Mouse (Mus musculus) intestine, embryonic 14.5 days (tissue): Measurements from ENCODE around the gene Tepp. TPM values are rescaled to one million over a fixed set of nuclear protein-coding genes. Genes with fewer than 3 reads are reported as not detected.

Experiments used
- ATAC-seq: fragments of 200-750 bp; cut with Nextera tagmentation; replicated peaks from 2 replicates; pipeline ENCODE4 v1.8.0; 2017; ENCODE audit warnings: low read depth, moderate number of reproducible peaks, moderate TSS enrichment, moderate library complexity; ENCODE audit not compliant: low FRiP score, low TSS enrichment
- DNase-seq: peaks from one replicate; pipeline ENCODE4 v3.0.0-alpha.2; 2018; ENCODE audit warnings: low spot score
- H3K27ac ChIP-seq: fragments of 300-500 bp; sonication (generic); 2 replicates; pipeline ENCODE4 v1.5.1; 2014; ENCODE audit warnings: low read depth, mild to moderate bottlenecking, control low read depth
- H3K27me3 ChIP-seq: fragments of 300-500 bp; sonication (generic); replicated peaks from 2 replicates; pipeline ENCODE4 v1.6.1; 2014; ENCODE audit warnings: low read length, control low read depth; ENCODE audit not compliant: control insufficient read depth, insufficient read depth
- H3K36me3 ChIP-seq: fragments of 300-500 bp; sonication (generic); 2 replicates; pipeline ENCODE4 v1.6.1; 2014; ENCODE audit warnings: low read length, control low read depth; ENCODE audit not compliant: control insufficient read depth, insufficient read depth
- H3K4me1 ChIP-seq: fragments of 300-500 bp; sonication (generic); replicated peaks from 2 replicates; pipeline ENCODE4 v1.6.1; 2014; ENCODE audit warnings: low read length, control low read depth, mixed read lengths; ENCODE audit not compliant: control insufficient read depth, insufficient read depth
- H3K4me2 ChIP-seq: fragments of 300-500 bp; sonication (generic); 2 replicates; pipeline ENCODE4 v1.6.1; 2014; ENCODE audit warnings: low read length
- H3K4me3 ChIP-seq: fragments of 300-500 bp; sonication (generic); 2 replicates; pipeline ENCODE4 v1.5.1; 2014; ENCODE audit warnings: low read depth, low read length, control low read depth, mixed read lengths
- H3K9ac ChIP-seq: fragments of 300-500 bp; sonication (generic); 2 replicates; pipeline ENCODE4 v1.6.1; 2014; ENCODE audit warnings: mild to moderate bottlenecking, low read length
- H3K9me3 ChIP-seq: fragments of 300-500 bp; sonication (generic); 2 replicates; pipeline ENCODE4 v1.6.1; 2016; ENCODE audit warnings: low read length, control low read depth; ENCODE audit not compliant: control insufficient read depth
- WGBS: fragments of 180-500 bp; shearing (Covaris S2); extraction: QIAGEN DNeasy Blood & Tissue Kit; methylation state at CpG from one replicate; pipeline ENCODE4 v1.1.7; 2014; 5-methylcytosine and 5-hydroxymethylcytosine counted together
- polyA plus RNA-seq: library from polyadenylated mRNA; unstranded; fragments of >200 nt; fragmentation: Nextera tagmentation; extraction: Ambion mirVana; gene quantifications from 2 replicates; pipeline ENCODE4 v1.2.1, GENCODE M21; 2014

The Tepp gene
- polyA plus RNA-seq, 1 experiment from 2014 or later: not detected

GRCm38 (mm10) chr8:95302410-95302809 lies 8.0 kb upstream of the Tepp start:
- no peak overlapping the region for H3K4me3 ChIP-seq
- no peaks in the 10 kb centered on the region for H3K36me3 ChIP-seq
- H3K27ac ChIP-seq: no peak overlapping the region
- no peak overlapping the region for H3K9ac ChIP-seq
- H3K4me2 ChIP-seq: no peak overlapping the region
- H3K4me1 ChIP-seq: no peaks in the 10 kb centered on the region
- H3K27me3 ChIP-seq: no peaks in the 10 kb centered on the region
- no peaks in the 10 kb centered on the region for H3K9me3 ChIP-seq
- ATAC-seq (no peak), DNase-seq (peak; percentile 64)
- 19% methylated on average over 5 of the region's 5 CpGs for WGBS

GRCm38 (mm10) chr8:95305526-95305925 lies 4.8 kb upstream of the Tepp start:
- Histone ChIP-seq H3K4me3 (no peak overlapping the region), H3K27ac (no peak overlapping the region), H3K36me3 (no peaks in the 10 kb centered on the region), H3K27me3 (no peaks in the 10 kb centered on the region), H3K4me1 (no peaks in the 10 kb centered on the region), H3K4me2 (no peak overlapping the region), H3K9me3 (no peaks in the 10 kb centered on the region), H3K9ac (no peak overlapping the region)
- WGBS: 55% methylated on average over 4 of the region's 4 CpGs
- DNase-seq (no peak), ATAC-seq (no peak)

DNA sequence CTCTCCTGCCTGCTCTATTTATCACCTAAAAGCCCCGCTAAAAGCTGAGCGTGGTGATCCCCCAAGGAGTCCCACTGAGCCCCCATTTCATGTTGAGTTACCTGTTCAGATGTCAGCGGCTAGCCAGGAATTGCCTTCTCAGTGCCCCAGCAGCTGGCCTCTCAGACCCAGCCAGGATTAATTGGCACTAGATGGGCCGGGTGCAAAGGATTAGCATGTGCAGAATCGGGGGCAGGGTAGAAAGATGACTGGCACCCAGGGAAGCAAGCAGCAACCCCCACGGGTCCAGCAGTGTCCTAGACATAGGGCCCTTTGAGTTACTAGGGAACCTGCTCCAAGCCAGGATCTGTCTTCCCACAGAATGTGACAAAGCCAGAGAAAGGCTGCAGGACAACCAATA lies 3.9 kb upstream of the Tepp start, which contains the start of gene Cngb1:
Gene Cngb1 (minus strand): TSS at position 155 of the 400 bp plus-strand sequence.
- no peak for DNase-seq
- H3K9ac ChIP-seq: no peak within 1 kb of the TSS
- WGBS: 40% methylated on average over 6 of the region's 6 CpGs
- no peaks in the 10 kb centered on the region for H3K4me1 ChIP-seq
- H3K4me2 ChIP-seq: no peak within 1 kb of the TSS
- no peak within 1 kb of the TSS for H3K4me3 ChIP-seq
- ATAC-seq: no peak
- H3K36me3 ChIP-seq: no peaks in the 10 kb centered on the region
- H3K9me3 ChIP-seq: no peaks in the 10 kb centered on the region
- H3K27me3 ChIP-seq: no peaks in the 10 kb centered on the region
- H3K27ac ChIP-seq: no peak within 1 kb of the TSS

GRCm38 (mm10) chr8:95312836-95313235 lies 2.5 kb downstream of the Tepp start:
- ATAC-seq (no peak), DNase-seq (no peak)
- no peaks in the 10 kb centered on the region for H3K27me3 ChIP-seq
- no peaks in the 10 kb centered on the region for H3K36me3 ChIP-seq
- H3K9ac ChIP-seq: no peak overlapping the region
- H3K27ac ChIP-seq: no peak overlapping the region
- H3K9me3 ChIP-seq: no peaks in the 10 kb centered on the region
- no peak overlapping the region for H3K4me3 ChIP-seq
- no peaks in the 10 kb centered on the region for H3K4me1 ChIP-seq
- H3K4me2 ChIP-seq: no peak overlapping the region
- 69% methylated on average over 18 of the region's 18 CpGs for WGBS

GRCm38 (mm10) chr8:95313857-95314256 lies 3.5 kb downstream of the Tepp start:
- Histone ChIP-seq H3K9ac (no peak overlapping the region), H3K36me3 (no peaks in the 10 kb centered on the region), H3K4me1 (no peaks in the 10 kb centered on the region), H3K4me2 (no peak overlapping the region), H3K27me3 (no peaks in the 10 kb centered on the region), H3K27ac (no peak overlapping the region), H3K4me3 (no peak overlapping the region), H3K9me3 (no peaks in the 10 kb centered on the region)
- 86% methylated on average over 6 of the region's 6 CpGs for WGBS
- ATAC-seq (no peak), DNase-seq (no peak)

GRCm38 (mm10) chr8:95314707-95315106 lies 4.3 kb downstream of the Tepp start:
- Histone ChIP-seq H3K4me3 (no peak overlapping the region), H3K27ac (no peak overlapping the region), H3K4me2 (no peak overlapping the region), H3K4me1 (no peaks in the 10 kb centered on the region), H3K36me3 (no peaks in the 10 kb centered on the region), H3K9me3 (no peaks in the 10 kb centered on the region), H3K27me3 (no peaks in the 10 kb centered on the region), H3K9ac (no peak overlapping the region)
- no peak for ATAC-seq
- WGBS: 82% methylated on average over 2 of the region's 2 CpGs
- DNase-seq: no peak

DNA sequence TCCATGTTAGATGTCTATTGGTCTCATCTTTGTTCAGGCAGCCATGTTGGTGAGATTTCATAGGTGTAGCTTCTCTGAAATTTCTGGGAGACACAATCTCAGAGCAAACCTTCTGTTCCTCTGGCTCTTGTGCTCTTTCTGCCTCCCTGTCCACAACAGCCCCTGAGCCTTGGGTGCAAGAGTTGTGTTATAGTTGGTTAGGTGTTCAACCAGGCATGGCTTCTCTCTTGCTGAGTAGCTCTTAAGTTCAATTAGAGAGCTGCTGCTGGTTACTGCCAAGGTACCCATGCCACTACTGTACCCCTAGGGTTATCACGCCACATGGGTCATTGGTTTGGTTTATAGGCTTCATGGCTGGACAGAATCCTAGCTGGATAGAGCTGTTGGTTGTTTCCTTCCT lies 5.0 kb downstream of the Tepp start:
- Histone ChIP-seq H3K27me3 (no peaks in the 10 kb centered on the region), H3K27ac (no peak overlapping the region), H3K4me1 (no peaks in the 10 kb centered on the region), H3K36me3 (no peaks in the 10 kb centered on the region), H3K4me3 (no peak overlapping the region), H3K4me2 (no peak overlapping the region), H3K9ac (no peak overlapping the region), H3K9me3 (no peaks in the 10 kb centered on the region)
- DNase-seq: no peak
- ATAC-seq: no peak
- WGBS: 93% methylated on average over 1 of the region's 1 CpGs

DNA sequence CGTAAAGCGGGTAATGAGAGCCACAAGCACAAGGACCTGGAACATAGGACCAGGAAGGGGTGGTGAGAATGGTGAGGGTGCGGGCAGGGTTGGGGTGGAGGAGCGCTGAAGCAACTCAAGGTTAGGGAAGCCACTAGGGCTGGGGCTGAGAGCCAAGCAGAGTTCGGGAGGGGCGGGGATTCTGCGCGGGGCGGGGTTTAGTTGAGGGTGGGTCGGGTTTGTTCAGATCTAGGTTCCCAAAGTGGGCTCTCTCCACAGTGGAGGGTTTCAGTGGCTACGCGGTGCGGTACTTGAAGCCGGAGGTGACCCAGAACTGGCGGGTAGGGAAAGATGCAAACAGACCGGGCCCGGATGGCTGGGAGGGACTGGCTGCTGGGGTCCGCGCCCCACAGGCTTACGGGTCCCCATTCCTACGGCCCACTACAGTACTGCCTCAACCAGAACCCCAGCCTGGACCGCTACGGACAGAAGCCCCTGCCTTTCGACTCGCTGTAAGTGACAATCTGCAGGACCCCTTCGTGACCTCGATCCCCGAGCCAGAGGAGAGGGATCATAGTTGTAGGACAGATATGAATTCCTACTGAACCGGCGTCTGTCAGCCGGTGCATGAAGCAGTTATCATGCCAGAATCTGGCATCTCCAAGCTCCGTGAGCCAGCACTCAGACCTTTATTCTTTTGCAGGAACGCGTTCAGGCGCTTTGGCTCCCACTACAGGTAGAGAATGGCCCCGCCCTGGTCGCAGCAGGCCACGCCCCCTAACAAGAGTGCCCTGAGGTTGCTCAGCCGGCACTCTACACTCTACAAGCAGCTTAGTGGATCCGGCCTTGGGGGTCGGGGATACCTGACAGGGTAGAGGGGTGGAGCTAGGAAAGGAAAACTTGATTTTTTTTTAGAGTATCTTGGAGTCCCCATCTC lies 10.1 kb downstream of the Tepp start:
- Histone ChIP-seq H3K4me2 (peak overlapping the region; percentile 99), H3K27ac (no peak overlapping the region), H3K27me3 (no peaks in the 10 kb centered on the region), H3K36me3 (peaks cover 9% of the 10 kb centered on the region), H3K9me3 (no peaks in the 10 kb centered on the region), H3K4me3 (peak overlapping the region; percentile 44), H3K9ac (peak overlapping the region; percentile 41; the same call in 1 of the 2 replicates), H3K4me1 (peaks cover 8% of the 10 kb centered on the region; the same call in 1 of the 2 replicates)
- WGBS: 2% methylated on average over 41 of the region's 41 CpGs
- DNase-seq (peak; percentile 82), ATAC-seq (peak; percentile 85)

- H3K27ac ChIP-seq: no peak overlapping the region
Measured at GRCm38 (mm10) chr8:95323201-95323600, 12.8 kb downstream of the Tepp start.

More at GRCm38 (mm10) chr8:95323201-95323600, 12.8 kb downstream of the Tepp start:
- H3K4me1 ChIP-seq: peaks cover 8% of the 10 kb centered on the region; the same call in 1 of the 2 replicates
- no peaks in the 10 kb centered on the region for H3K9me3 ChIP-seq
- no peak for ATAC-seq
- H3K27me3 ChIP-seq: no peaks in the 10 kb centered on the region
- no peak overlapping the region for H3K9ac ChIP-seq
- peaks cover 36% of the 10 kb centered on the region for H3K36me3 ChIP-seq
- DNase-seq: no peak
- H3K4me2 ChIP-seq: no peak overlapping the region
- 89% methylated on average over 3 of the region's 3 CpGs for WGBS
- H3K4me3 ChIP-seq: no peak overlapping the region
